Mouse (Mus musculus): ENCODE measurements around the gene Mgat5.

- TF ChIP-seq POLR2A (IDR thresholded peaks at IDR 0.05; ENCODE audit: borderline replicate concordance, insufficient read depth, low read length) (no peak), CTCF (IDR thresholded peaks at IDR 0.05; ENCODE audit: borderline replicate concordance, insufficient read depth, low read depth, low read length) (no peak)
Observed at GRCm38 (mm10) chr1:127523364-127523763, 318.5 kb downstream of the Mgat5 start.
